Mouse (Mus musculus) limb, embryonic 10.5 days (tissue): Measurements from ENCODE around the gene C1ql3. TPM values are rescaled to one million over a fixed set of nuclear protein-coding genes. Genes with fewer than 3 reads are reported as not detected.

Experiments used
- DNase-seq: peaks from one replicate; pipeline ENCODE4 v3.0.0-alpha.2; 2017; ENCODE audit warnings: low spot score
- H3K27ac ChIP-seq: fragments of 300-500 bp; sonication (generic); 2 replicates; pipeline ENCODE4 v1.5.1; 2016; ENCODE audit warnings: mild to moderate bottlenecking
- H3K27me3 ChIP-seq: fragments of 300-500 bp; sonication (generic); 2 replicates; pipeline ENCODE4 v1.6.1; 2016; ENCODE audit warnings: low read depth, mild to moderate bottlenecking; ENCODE audit not compliant: poor library complexity, severe bottlenecking
- H3K36me3 ChIP-seq: fragments of 300-500 bp; sonication (generic); 2 replicates; pipeline ENCODE4 v1.6.1; 2016; ENCODE audit warnings: mild to moderate bottlenecking, moderate library complexity
- H3K4me1 ChIP-seq: fragments of 300-500 bp; sonication (generic); 2 replicates; pipeline ENCODE4 v1.6.1; 2016
- H3K4me3 ChIP-seq: fragments of 300-500 bp; sonication (generic); 2 replicates; pipeline ENCODE4 v1.5.1; 2016; ENCODE audit warnings: mild to moderate bottlenecking, moderate library complexity
- H3K9me3 ChIP-seq: fragments of 300-500 bp; sonication (generic); replicated peaks from 2 replicates; pipeline ENCODE4 v1.6.1; 2016; ENCODE audit warnings: mild to moderate bottlenecking
- WGBS: fragments of 180-500 bp; shearing (Covaris S2); methylation state at CpG from one replicate; pipeline ENCODE4 v1.1.7; 2016; 5-methylcytosine and 5-hydroxymethylcytosine counted together
- polyA plus RNA-seq: library from polyadenylated mRNA; unstranded; fragments of >200 nt; fragmentation: Nextera tagmentation; extraction: Ambion mirVana; gene quantifications from 2 replicates; pipeline ENCODE4 v1.2.1, GENCODE M21; 2016

C1ql3 gene
- 0.09 and 0.10 TPM in 2 replicates for polyA plus RNA-seq

- H3K27ac ChIP-seq = peak within 1 kb of the TSS; percentile 38; the same call in 1 of the 2 replicates
- H3K36me3 ChIP-seq = no peaks in the 10 kb centered on the region
- peaks cover 67% of the 10 kb centered on the region for H3K27me3 ChIP-seq
- WGBS = under 1% methylated on average over 19 of the region's 19 CpGs
- H3K9me3 ChIP-seq = no peaks in the 10 kb centered on the region
- peak; percentile 47 for DNase-seq
- H3K4me3 ChIP-seq = peak within 1 kb of the TSS; percentile 60
- peaks cover 29% of the 10 kb centered on the region for H3K4me1 ChIP-seq
These were observed at the start of gene C1ql3 for GRCm38 (mm10) chr2:13011472-13011871. Gene C1ql3 (minus strand): TSS chr2:13011806.

GRCm38 (mm10) chr2:13060426-13061170, 49.0 kb upstream of the C1ql3 start:
- WGBS = 92% methylated on average over 5 of the region's 5 CpGs

GRCm38 (mm10) chr2:13048649-13049048, 37.0 kb upstream of the C1ql3 start:
- no peaks in the 10 kb centered on the region for H3K36me3 ChIP-seq
- WGBS = 89% methylated on average over 6 of the region's 6 CpGs
- H3K4me1 ChIP-seq = no peaks in the 10 kb centered on the region
- no peak overlapping the region for H3K4me3 ChIP-seq
- H3K27me3 ChIP-seq = no peaks in the 10 kb centered on the region
- no peak overlapping the region for H3K27ac ChIP-seq
- H3K9me3 ChIP-seq = no peaks in the 10 kb centered on the region
- DNase-seq = no peak

More at GRCm38 (mm10) chr2:13060426-13061170, 49.0 kb upstream of the C1ql3 start:
- H3K36me3 ChIP-seq = no peaks in the 10 kb centered on the region
- H3K9me3 ChIP-seq = no peaks in the 10 kb centered on the region
- no peak for DNase-seq
- H3K4me3 ChIP-seq = no peak overlapping the region
- no peaks in the 10 kb centered on the region for H3K27me3 ChIP-seq
- H3K4me1 ChIP-seq = no peaks in the 10 kb centered on the region
- no peak overlapping the region for H3K27ac ChIP-seq

GRCm38 (mm10) chr2:13044555-13044954, 32.9 kb upstream of the C1ql3 start:
- WGBS = 88% methylated on average over 4 of the region's 4 CpGs
- Histone ChIP-seq H3K36me3 (no peaks in the 10 kb centered on the region), H3K9me3 (no peaks in the 10 kb centered on the region), H3K27me3 (no peaks in the 10 kb centered on the region), H3K4me3 (no peak overlapping the region), H3K4me1 (no peaks in the 10 kb centered on the region), H3K27ac (no peak overlapping the region)
- DNase-seq = no peak

GRCm38 (mm10) chr2:13039785-13040184, 28.2 kb upstream of the C1ql3 start:
- no peaks in the 10 kb centered on the region for H3K4me1 ChIP-seq
- no peak overlapping the region for H3K4me3 ChIP-seq
- WGBS = 91% methylated on average over 4 of the region's 4 CpGs
- H3K36me3 ChIP-seq = no peaks in the 10 kb centered on the region
- H3K27me3 ChIP-seq = no peaks in the 10 kb centered on the region
- H3K27ac ChIP-seq = no peak overlapping the region
- no peak for DNase-seq
- H3K9me3 ChIP-seq = no peaks in the 10 kb centered on the region

GRCm38 (mm10) chr2:13038772-13039171, 27.2 kb upstream of the C1ql3 start:
- 86% methylated on average over 3 of the region's 3 CpGs for WGBS
- Histone ChIP-seq H3K27me3 (no peaks in the 10 kb centered on the region), H3K4me1 (no peaks in the 10 kb centered on the region), H3K36me3 (no peaks in the 10 kb centered on the region), H3K9me3 (no peaks in the 10 kb centered on the region), H3K4me3 (no peak overlapping the region), H3K27ac (no peak overlapping the region)
- DNase-seq = no peak

- 86% methylated on average over 1 of the region's 1 CpGs for WGBS
- Histone ChIP-seq H3K4me1 (no peaks in the 10 kb centered on the region), H3K27me3 (peaks cover 6% of the 10 kb centered on the region), H3K27ac (no peak overlapping the region), H3K9me3 (no peaks in the 10 kb centered on the region), H3K4me3 (no peak overlapping the region), H3K36me3 (no peaks in the 10 kb centered on the region)
- DNase-seq = no peak
These were observed 7.3 kb upstream of the C1ql3 start for GRCm38 (mm10) chr2:13018861-13019260.

GRCm38 (mm10) chr2:13018382-13018781, 6.8 kb upstream of the C1ql3 start:
- no peak overlapping the region for H3K4me3 ChIP-seq
- no peak overlapping the region for H3K27ac ChIP-seq
- H3K36me3 ChIP-seq = no peaks in the 10 kb centered on the region
- H3K27me3 ChIP-seq = peaks cover 11% of the 10 kb centered on the region
- WGBS = 50% methylated on average over 5 of the region's 5 CpGs
- H3K9me3 ChIP-seq = no peaks in the 10 kb centered on the region
- H3K4me1 ChIP-seq = no peaks in the 10 kb centered on the region
- no peak for DNase-seq

GRCm38 (mm10) chr2:13011973-13012372, 367 bp upstream of the C1ql3 start:
- Histone ChIP-seq H3K27ac (no peak overlapping the region), H3K4me1 (peaks cover 29% of the 10 kb centered on the region), H3K27me3 (peaks cover 67% of the 10 kb centered on the region), H3K9me3 (no peaks in the 10 kb centered on the region), H3K36me3 (no peaks in the 10 kb centered on the region), H3K4me3 (peak overlapping the region; percentile 60; the same call in 1 of the 2 replicates)
- no peak for DNase-seq
- 25% methylated on average over 3 of the region's 3 CpGs for WGBS

- WGBS = under 1% methylated on average over 73 of the region's 75 CpGs
- DNase-seq = peak; percentile 65
- Histone ChIP-seq H3K4me1 (peaks cover 29% of the 10 kb centered on the region), H3K27ac (peak overlapping the region; percentile 38; the same call in 1 of the 2 replicates), H3K36me3 (no peaks in the 10 kb centered on the region), H3K9me3 (no peaks in the 10 kb centered on the region), H3K27me3 (peaks cover 67% of the 10 kb centered on the region), H3K4me3 (peak overlapping the region; percentile 60)
These were observed 905 bp downstream of the C1ql3 start for GRCm38 (mm10) chr2:13010460-13011341.

- H3K27me3 ChIP-seq = peaks cover 67% of the 10 kb centered on the region
- peaks cover 29% of the 10 kb centered on the region for H3K4me1 ChIP-seq
- WGBS = under 1% methylated on average over 31 of the region's 31 CpGs
- peak overlapping the region; percentile 60 for H3K4me3 ChIP-seq
- DNase-seq = peak; percentile 52
- H3K9me3 ChIP-seq = no peaks in the 10 kb centered on the region
- no peaks in the 10 kb centered on the region for H3K36me3 ChIP-seq
- no peak overlapping the region for H3K27ac ChIP-seq
These were observed 1.6 kb downstream of the C1ql3 start for GRCm38 (mm10) chr2:13010030-13010459.

GRCm38 (mm10) chr2:13009261-13009972, 2.2 kb downstream of the C1ql3 start:
- H3K27me3 ChIP-seq = peaks cover 66% of the 10 kb centered on the region
- H3K4me3 ChIP-seq = peak overlapping the region; percentile 60
- no peak overlapping the region for H3K27ac ChIP-seq
- H3K4me1 ChIP-seq = peaks cover 29% of the 10 kb centered on the region
- no peaks in the 10 kb centered on the region for H3K9me3 ChIP-seq
- WGBS = 4% methylated on average over 18 of the region's 18 CpGs
- DNase-seq = peak; percentile 54
- H3K36me3 ChIP-seq = no peaks in the 10 kb centered on the region
